Mouse (Mus musculus): ENCODE results near the gene Kdm6b. TPM values are rescaled to one million over a fixed set of nuclear protein-coding genes. Genes with fewer than 3 reads are reported as not detected.

The Kdm6b gene
- total RNA-seq, 1 experiment from 2014 or later = 6.6 TPM

- 0 out of 2 replicates have a peak, but pooled peaks have one; percentile 13 for ATAC-seq (replicated peaks; ENCODE audit: low read depth, poor library complexity, severe bottlenecking)
Observed at GRCm38 (mm10) chr11:69419813-69420553, 6.5 kb upstream of the Kdm6b start.

GRCm38 (mm10) chr11:69419443-69419812, 6.0 kb upstream of the Kdm6b start:
- no peak for ATAC-seq (replicated peaks; ENCODE audit: low read depth, poor library complexity, severe bottlenecking)

DNA sequence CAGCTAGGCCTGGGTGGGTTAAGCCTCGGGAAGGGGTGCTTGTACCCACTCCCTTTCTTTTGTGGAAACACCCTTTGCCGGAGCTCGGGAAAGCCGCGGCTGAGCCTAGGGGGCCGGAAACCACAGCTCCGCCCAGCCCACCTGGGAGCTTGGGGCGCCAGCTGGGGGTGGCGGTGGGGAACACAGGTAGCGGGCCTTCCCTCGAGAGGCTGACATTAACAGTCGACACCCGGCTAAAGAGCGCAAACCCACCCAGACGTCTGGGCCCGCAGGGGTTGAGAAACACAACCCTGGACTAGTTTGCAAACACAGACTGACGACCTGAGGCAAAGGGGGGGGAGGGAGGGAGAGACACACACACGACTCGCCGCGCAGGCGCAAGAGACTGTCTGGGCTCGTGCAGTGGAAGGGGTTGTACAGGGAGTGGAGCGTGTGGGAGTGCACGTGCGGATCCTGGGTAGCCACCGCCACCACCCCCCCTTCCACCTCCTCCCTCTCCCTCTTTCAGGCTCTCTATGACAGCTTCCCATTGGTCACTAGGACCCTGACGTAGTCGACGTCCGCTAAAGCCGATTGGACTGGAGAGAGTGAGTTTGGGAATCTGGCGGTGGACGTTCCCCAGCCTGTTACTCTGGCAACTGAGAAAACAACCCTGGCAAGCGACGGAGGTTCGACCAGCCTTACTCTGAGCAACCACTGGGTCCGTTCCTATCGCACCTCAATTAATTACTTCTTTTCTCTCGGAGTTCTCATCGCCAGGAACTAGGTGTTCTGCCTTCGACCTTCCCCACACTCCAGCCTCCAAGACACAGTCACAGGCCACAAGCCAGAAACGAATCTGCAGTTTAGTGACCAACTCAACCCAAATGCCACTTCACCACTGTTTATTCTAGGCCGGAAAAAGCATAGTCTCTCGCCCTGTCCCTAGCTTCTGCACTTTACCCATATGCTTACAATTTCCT, 5.3 kb upstream of the Kdm6b start:
- ATAC-seq (replicated peaks; ENCODE audit: low read depth, poor library complexity, severe bottlenecking) = peak; percentile 66

- peak; percentile 36 for ATAC-seq (replicated peaks; ENCODE audit: low read depth, poor library complexity, severe bottlenecking)
Observed at GRCm38 (mm10) chr11:69417449-69418384, 4.2 kb upstream of the Kdm6b start.

DNA sequence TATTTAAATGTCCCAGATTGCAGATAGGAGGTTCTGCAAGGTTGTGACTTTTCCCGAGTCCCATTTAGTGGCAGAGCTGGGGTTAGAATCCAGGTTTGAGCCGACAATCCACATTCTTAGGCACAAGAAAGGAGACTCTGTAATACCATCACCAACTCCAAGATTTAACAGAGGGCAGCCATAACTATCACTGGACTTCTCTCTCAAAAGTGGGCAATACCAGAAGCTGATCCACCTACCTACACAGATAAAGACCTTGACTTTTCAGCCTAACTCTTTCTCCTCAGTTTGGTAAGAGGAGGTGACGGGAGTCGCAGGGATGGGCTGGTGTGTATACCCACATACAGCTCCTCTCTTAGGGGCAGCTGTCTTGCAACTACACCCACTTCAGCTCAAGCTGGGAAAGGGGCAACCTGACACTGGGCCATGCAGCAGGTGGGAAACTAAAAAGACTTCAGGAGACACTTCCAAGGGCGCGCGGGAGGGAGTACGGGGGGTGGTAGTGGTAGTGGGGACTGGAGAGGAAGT, 3.5 kb upstream of the Kdm6b start:
- no peak for ATAC-seq (replicated peaks; ENCODE audit: low read depth, poor library complexity, severe bottlenecking)

DNA sequence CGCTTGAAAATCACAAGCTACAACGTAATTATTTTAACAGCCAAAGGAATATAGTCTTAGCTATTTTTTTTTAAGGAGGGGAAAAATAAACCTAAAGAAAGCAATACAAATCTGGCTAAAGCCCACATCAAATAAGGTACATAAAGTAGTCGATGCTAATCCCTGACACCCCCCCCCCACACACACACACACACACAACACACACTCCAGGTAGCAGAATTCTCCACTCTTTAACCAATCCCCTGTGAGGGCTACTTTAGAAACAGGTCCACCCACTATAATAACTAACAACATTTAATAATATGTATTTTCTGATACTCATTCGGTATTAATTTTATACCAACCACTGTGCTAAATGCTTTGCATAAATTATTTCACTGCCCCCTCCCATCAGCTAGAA, 3.0 kb upstream of the Kdm6b start:
- ATAC-seq (replicated peaks; ENCODE audit: low read depth, poor library complexity, severe bottlenecking) = no peak

DNA sequence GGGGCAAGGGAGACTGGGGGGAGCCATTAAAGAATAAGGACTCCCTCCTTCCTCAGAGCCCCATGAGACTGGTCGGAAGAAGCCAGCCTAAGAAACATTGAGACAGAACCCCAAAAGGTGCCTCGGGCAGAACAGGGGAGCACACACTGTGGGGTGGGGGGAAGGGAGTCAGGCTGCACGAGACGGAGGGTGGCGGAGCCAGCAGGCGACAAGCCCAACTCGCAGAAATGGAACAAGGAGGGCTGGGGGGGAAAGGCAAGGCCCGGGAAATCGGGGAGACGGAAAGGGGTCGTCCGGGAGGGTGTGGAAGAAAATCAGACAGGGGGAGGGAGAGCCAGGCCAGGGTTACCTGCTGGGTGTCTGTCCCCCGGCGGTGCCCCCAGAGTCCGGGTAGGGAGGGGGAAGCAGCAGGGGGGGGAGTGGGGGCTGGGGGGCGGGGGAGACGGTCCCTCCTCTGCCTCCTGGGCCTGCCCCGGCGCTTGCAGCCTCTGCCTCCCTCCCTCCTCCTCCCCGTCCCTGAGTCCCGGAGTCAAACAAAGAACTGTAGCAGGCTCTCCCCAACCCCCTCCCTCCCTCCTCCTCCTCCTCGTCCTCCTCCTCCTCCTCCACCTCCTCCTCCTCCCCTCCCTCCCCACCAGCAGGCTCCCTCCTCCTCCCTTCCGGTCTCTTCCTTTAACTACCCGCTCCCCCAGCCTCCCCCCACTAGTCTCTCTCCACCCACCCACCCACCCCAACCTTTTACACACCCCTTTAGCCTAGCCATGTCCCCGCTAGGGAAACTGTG, 2.4 kb upstream of the Kdm6b start:
- no peak for ATAC-seq (replicated peaks; ENCODE audit: low read depth, poor library complexity, severe bottlenecking)

GRCm38 (mm10) chr11:69415327-69415667, 1.8 kb upstream of the Kdm6b start:
- no peak for ATAC-seq (replicated peaks; ENCODE audit: low read depth, poor library complexity, severe bottlenecking)

- no peak for ATAC-seq (replicated peaks; ENCODE audit: low read depth, poor library complexity, severe bottlenecking)
Observed at GRCm38 (mm10) chr11:69414421-69415326, 1.2 kb upstream of the Kdm6b start.

DNA sequence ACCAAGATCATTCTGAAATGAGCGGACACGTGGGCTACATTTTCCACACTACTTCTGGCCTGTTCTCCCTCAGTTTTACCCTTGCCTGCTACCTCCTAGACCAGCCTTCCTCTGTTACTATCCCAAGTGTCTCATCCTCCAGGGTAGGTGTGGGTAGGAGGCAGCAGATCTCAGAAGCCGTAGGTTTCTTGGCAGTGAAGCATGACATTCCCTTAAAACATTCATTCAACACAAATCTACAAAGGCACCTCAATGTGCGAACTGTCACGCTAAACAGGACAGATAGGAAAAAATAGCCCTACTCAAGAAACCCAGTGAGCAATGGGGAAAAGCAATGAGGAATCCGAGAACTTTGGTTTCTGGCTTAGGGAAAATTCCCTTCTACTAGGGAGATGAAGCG, 927 bp downstream of the Kdm6b start:
- no peak for ATAC-seq (replicated peaks; ENCODE audit: low read depth, poor library complexity, severe bottlenecking)

DNA sequence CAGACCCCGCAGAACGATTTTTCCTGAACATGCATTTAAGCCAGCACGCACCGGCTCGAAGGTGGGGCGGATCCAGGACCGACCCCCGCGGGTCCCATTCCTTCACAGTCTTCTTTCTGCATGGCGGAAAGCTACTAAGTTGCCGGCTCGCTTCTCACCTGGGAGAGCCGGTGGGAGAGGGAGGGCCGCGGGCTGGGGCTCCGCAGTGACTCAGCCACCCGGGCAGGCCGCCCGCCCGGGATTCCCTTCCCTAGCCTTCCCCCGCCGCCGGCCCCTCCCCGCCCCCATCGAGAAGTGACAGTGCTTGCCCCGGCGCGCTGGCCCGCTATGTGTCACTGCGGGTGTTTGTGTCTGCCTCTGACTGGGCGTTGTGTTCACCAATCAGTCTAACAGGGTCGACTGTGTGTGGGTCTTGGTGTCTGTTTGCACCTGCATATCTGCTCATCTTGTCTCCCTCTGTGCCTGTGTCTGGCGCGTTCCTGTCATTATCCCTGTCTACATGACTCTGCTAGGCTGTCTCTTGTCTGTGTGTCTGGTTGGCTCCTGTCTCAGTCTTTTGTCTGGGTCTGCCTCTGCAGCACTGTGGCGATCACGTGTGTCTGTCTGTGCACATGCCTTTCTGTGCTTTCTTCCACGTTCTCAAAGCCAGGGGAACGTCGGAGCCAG, 1.8 kb downstream of the Kdm6b start:
- no peak for ATAC-seq (replicated peaks; ENCODE audit: low read depth, poor library complexity, severe bottlenecking)

DNA sequence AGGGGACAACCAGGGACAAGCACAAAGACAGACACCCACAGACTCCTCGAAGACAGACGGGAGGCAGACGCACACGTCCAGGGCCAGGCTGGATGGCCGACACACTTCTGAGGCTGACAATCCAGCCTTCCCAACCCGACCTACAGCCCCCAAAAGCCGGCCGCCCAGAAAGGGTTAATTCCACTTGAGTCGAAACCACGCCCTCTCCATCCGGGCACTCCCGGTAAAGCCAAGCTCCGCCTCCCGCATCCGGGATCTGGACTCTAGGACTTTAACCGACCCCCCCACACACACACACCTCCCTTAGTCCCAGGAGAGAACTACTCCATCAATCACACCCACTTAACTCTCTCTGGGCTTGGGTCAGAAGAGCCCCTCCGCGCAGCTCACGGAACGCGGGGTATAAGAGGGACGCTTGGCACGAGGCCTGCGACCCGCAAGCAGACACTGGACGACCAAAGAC, 2.4 kb downstream of the Kdm6b start:
- ATAC-seq (replicated peaks; ENCODE audit: low read depth, poor library complexity, severe bottlenecking) = peak; percentile 19

DNA sequence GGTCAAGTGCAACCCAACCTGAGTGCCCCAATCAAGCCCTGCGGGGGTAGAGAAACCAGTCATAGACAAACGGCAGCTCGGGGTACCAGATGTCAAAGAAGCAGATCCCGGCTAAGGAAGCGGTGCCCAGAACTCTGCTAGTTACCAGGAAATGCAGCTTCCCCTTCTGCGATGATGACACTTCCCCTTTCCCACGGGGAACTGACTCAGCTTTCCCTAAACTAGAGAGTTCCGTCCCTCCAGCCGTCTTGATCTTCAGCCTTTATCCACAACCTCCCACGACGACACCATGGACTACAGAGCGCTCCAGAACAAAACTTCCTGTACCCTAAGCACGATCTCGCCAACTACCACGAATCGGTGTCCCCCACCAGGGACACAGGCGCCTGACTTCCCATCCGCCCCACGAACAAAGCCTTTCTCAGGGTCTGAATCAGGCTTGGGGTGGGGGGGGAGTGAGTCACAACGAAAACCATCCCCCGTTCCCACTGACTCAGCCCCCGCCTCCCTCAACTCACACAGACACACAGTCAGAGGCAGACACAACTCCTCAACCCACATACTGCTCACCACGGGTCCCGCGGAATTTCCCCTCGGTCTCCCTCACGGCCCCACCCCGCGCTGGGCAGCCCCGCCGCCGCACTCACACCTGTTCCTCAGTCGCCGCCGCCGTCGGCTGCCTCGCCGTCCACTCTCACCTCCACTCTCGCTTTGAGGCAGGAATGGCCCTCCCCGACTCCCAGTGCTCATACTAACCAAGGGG, 3.0 kb downstream of the Kdm6b start:
- peak; percentile 19 for ATAC-seq (replicated peaks; ENCODE audit: low read depth, poor library complexity, severe bottlenecking)

DNA sequence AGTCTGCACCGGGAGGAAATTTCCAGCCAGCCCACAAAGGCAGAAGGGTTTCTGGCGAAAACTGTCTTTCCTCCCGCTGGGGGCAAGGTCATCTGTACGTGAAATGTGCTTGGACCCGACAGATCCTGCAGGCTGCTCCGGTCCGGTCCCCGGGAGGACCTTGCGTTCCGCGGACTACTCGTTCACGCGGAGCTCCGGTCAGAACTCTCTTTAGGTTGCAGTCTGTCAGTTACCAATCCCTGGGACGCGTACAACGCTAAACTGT, 3.5 kb downstream of the Kdm6b start:
- no peak for ATAC-seq (replicated peaks; ENCODE audit: low read depth, poor library complexity, severe bottlenecking)

DNA sequence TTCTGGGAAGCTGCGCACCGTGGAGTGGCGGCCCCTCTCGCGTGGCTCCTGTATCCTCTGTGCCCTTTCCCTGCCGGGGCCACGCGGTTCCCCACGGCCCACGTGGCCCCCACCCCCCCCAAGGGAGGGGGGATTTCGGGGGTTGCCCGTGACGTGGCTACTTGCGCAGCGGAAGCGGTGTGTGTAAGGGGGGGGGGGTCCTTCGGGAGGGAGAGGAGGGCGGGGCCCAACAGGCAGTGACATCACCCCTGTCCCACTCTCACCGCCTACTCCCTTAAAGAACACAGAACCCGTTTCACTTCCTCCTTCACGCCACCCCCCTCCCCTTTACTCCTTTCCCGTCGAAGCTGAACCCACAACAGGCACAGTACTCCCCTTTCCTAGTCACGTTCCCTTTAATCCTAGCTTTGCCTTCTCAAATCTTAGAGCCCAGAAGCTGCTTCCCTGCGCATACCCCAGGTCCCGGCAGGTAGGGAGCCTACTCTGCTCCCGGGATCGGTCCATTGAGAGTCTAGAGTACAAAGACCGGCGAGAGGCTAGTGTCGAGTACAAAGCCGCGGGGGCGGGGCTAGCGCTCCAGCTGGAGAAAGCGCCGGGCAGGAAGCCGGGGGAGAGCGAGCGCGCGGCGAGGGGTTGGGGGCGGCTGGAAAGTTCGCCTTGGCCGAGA, 4.0 kb downstream of the Kdm6b start:
- peak; percentile 27 for ATAC-seq (replicated peaks; ENCODE audit: low read depth, poor library complexity, severe bottlenecking)

DNA sequence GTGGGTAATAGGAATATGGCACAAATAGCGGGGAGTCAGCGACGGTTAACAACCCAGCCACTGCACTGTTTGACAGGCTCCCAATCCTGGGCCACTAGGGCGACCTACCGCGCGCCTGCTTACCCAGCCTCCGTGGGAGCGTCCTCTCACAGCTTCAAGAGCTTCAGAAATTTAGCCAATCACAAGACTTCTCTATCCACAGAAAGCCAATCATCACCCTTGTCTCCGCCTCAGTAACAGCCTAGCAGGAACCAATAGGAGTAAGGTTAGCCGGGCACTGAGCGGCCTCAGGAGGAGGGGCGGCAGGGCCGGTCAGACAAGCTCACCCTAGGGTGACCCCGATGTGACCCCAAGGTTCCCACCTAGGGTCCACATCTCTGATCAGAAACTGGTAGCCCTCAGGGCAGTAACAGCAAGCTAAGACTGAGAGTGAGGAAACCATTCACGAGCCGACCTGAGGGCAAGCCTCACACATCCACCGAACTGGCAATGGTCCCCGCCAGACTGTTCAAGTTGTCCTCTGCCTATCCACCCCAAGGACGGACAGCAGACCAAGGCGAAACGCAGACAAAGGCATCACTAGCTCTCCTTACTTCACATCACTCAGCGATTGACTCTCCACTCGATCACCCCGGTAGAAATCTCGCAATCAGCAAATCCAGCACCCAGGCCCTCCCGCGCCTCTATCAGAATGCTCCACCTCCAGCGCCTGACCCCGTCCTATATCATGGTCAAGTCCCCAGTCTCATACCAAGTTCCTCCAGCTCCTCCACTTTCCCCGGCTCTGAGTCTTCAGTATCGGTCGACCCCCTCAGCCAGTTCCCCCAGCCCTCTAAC, 4.7 kb downstream of the Kdm6b start:
- peak; percentile 60 for ATAC-seq (replicated peaks; ENCODE audit: low read depth, poor library complexity, severe bottlenecking)
